In the genomic region with DNA sequence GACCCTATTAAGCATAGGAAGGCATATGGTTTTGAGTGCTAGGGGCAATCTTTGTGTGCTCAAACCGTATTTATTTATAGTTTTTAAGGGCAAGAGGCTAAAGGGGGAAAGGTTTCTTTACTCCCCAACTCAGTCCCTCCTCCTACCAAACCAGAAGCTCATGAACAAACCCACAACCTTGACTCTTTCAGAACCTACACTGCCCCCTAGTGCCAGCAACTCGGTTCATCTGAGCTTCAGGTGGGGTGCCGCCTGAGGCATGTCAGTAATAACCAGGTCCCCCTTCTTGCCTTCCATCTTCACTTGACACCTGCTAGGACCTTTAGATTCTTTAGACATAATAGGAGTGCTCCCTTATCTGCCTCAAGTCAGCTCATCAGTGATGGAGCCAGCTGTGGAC, we compare ENCODE assay signal across 8 mouse cellular contexts. TPM values are rescaled to one million over a fixed set of nuclear protein-coding genes. Genes with fewer than 3 reads are reported as not detected.
A peak's percentile ranks its signal among the peaks of the same experiment; 100 is the strongest.
DNase-seq lines count a peak whose midpoint lies in the region; ATAC-seq and TF ChIP-seq lines count a peak whose summit lies in the region.

No protein-coding gene starts in this region.

- H3K27me3 ChIP-seq in kidney, postnatal 0 days (ENCODE audit: insufficient read depth, low read length), result no peaks in the 10 kb centered on the region
- no peaks in the 10 kb centered on the region for H3K27me3 ChIP-seq in hindbrain, embryonic 14.5 days (ENCODE audit: control insufficient read depth, insufficient read depth, low read length)

- H3K4me3 ChIP-seq in kidney, postnatal 0 days (replicated peaks; ENCODE audit: low read depth, low read length), result no peak overlapping the region
- no peak overlapping the region for H3K4me3 ChIP-seq in hindbrain, embryonic 14.5 days (replicated peaks; ENCODE audit: low read length)

- H3K9me3 ChIP-seq in kidney, postnatal 0 days (replicated peaks; ENCODE audit: low read length), result no peaks in the 10 kb centered on the region
- H3K9me3 ChIP-seq in hindbrain, embryonic 14.5 days (ENCODE audit: control insufficient read depth, low read length), result no peaks in the 10 kb centered on the region

- no peaks in the 10 kb centered on the region for H3K4me1 ChIP-seq in kidney, postnatal 0 days (replicated peaks; ENCODE audit: insufficient read depth, low read length)
- H3K4me1 ChIP-seq in hindbrain, embryonic 14.5 days (replicated peaks; ENCODE audit: control insufficient read depth, insufficient read depth, low read length), result no peaks in the 10 kb centered on the region

- TF ChIP-seq CTCF in kidney, postnatal 0 days (IDR thresholded peaks at IDR 0.05; ENCODE audit: low read depth), result peak; percentile 55

- no peak for ATAC-seq in kidney, postnatal 0 days (replicated peaks; ENCODE audit: low FRiP score, low read depth)
- peak; percentile 84 for ATAC-seq in common myeloid progenitor, adult 5-6 weeks (replicated peaks; ENCODE audit: low read depth, poor library complexity, severe bottlenecking)
- ATAC-seq in megakaryocyte progenitor cell, adult 5-6 weeks (replicated peaks; ENCODE audit: poor library complexity), result peak; percentile 88
- no peak for ATAC-seq in hindbrain, embryonic 14.5 days (ENCODE audit: low FRiP score)

- no peaks in the 10 kb centered on the region for H3K36me3 ChIP-seq in kidney, postnatal 0 days (ENCODE audit: insufficient read depth, low read length)
- H3K36me3 ChIP-seq in hindbrain, embryonic 14.5 days (replicated peaks; ENCODE audit: control insufficient read depth, insufficient read depth), result no peaks in the 10 kb centered on the region

- no peak overlapping the region for H3K27ac ChIP-seq in kidney, postnatal 0 days
- H3K27ac ChIP-seq in hindbrain, embryonic 14.5 days, result no peak overlapping the region

- no peak overlapping the region for H3K9ac ChIP-seq in kidney, postnatal 0 days (ENCODE audit: low read depth, low read length)
- H3K9ac ChIP-seq in hindbrain, embryonic 14.5 days, result no peak overlapping the region

- DNase-seq in kidney, postnatal 0 days (ENCODE audit: low spot score), result peak; percentile 46
- no peak for DNase-seq in kidney, adult 11 months
- DNase-seq in ES-CJ7 (ENCODE audit: low read depth, low spot score), result peak; percentile 25
- no peak for DNase-seq in c-Kit-positive CD71-positive TER-119-positive erythroid progenitor cells, embryonic 14.5 days (ENCODE audit: low spot score)
- no peak for DNase-seq in Muller cell, postnatal 12 days (ENCODE audit: inconsistent ontology term)
- no peak for DNase-seq in hindbrain, embryonic 14.5 days (ENCODE audit: low spot score)

- WGBS in kidney, postnatal 0 days, result 27% methylated on average over 3 of the region's 3 CpGs
- WGBS in hindbrain, embryonic 14.5 days, result 50% methylated on average over 3 of the region's 3 CpGs

- H3K4me2 ChIP-seq in kidney, postnatal 0 days (ENCODE audit: low read length), result no peak overlapping the region
- no peak overlapping the region for H3K4me2 ChIP-seq in hindbrain, embryonic 14.5 days (replicated peaks)

RNA-seq across cellular contexts. Expression of a gene that starts 12.5 kb away (rescaled TPM):
- 1.6 and 2.0 TPM in 2 replicates for polyA plus RNA-seq in kidney, postnatal 0 days (2015; fragmentation: Nextera tagmentation; extraction: Ambion mirVana)
- total RNA-seq in common myeloid progenitor, adult 5-6 weeks (2017), result 27.1 and 36.6 TPM in 2 replicates
- 81.5 and 82.6 TPM in 2 replicates for total RNA-seq in megakaryocyte progenitor cell, adult 5-6 weeks (2015)
- total RNA-seq in megakaryocyte progenitor cell, adult 5-6 weeks (2017), result 99.3 and 113 TPM in 2 replicates
- polyA plus RNA-seq in hindbrain, embryonic 14.5 days (2014; fragmentation: Nextera tagmentation; extraction: Ambion mirVana), result 0.37 and 0.73 TPM in 2 replicates

RNA-seq across cellular contexts. Expression of a gene that starts 55.1 kb away (rescaled TPM):
- 263 and 267 TPM in 2 replicates for polyA plus RNA-seq in kidney, postnatal 0 days (2015; fragmentation: Nextera tagmentation; extraction: Ambion mirVana)
- total RNA-seq in common myeloid progenitor, adult 5-6 weeks (2017), result 1,680 and 1,841 TPM in 2 replicates
- total RNA-seq in megakaryocyte progenitor cell, adult 5-6 weeks (2015), result 720 and 754 TPM in 2 replicates
- total RNA-seq in megakaryocyte progenitor cell, adult 5-6 weeks (2017), result 1,515 and 1,537 TPM in 2 replicates
- 287 and 316 TPM in 2 replicates for polyA plus RNA-seq in hindbrain, embryonic 14.5 days (2014; fragmentation: Nextera tagmentation; extraction: Ambion mirVana)

Comparison
In these comparisons a context has a peak if more than half of its experiments do, and no peak if none do; other contexts are left out.
1. DNase-seq: peak in kidney, postnatal 0 days (single experiment) and ES-CJ7 (single experiment); none in kidney, adult 11 months (single experiment), c-Kit-positive CD71-positive TER-119-positive erythroid progenitor cells, embryonic 14.5 days (single experiment), Muller cell, postnatal 12 days (single experiment) and hindbrain, embryonic 14.5 days (single experiment).
2. ATAC-seq: peak in common myeloid progenitor, adult 5-6 weeks (single experiment) and megakaryocyte progenitor cell, adult 5-6 weeks (single experiment); none in kidney, postnatal 0 days (single experiment) and hindbrain, embryonic 14.5 days (single experiment).